Mouse (Mus musculus) layer of hippocampus, adult 8-10 months (tissue): ENCODE measurements around the gene Kirrel3. TPM values are rescaled to one million over a fixed set of nuclear protein-coding genes. Genes with fewer than 3 reads are reported as not detected.

Source experiments
- DNase-seq, 2 experiments: peaks; one replicate each; pipeline ENCODE4 v3.0.0; 2022; ENCODE audit warnings: low spot score in 2 of 2
- total RNA-seq, 4 experiments: library from RNA; stranded (reverse); gene quantifications; 2 replicates each; pipeline ENCODE4 v1.2.4; 2022

Gene Kirrel3
- total RNA-seq, 4 experiments from 2014 or later = 49.7 to 55.4 (median 53.9) TPM

GRCm38 (mm10) chr9:34667182-34667581 is 181.5 kb downstream of the Kirrel3 start:
- no peak for DNase-seq

DNA sequence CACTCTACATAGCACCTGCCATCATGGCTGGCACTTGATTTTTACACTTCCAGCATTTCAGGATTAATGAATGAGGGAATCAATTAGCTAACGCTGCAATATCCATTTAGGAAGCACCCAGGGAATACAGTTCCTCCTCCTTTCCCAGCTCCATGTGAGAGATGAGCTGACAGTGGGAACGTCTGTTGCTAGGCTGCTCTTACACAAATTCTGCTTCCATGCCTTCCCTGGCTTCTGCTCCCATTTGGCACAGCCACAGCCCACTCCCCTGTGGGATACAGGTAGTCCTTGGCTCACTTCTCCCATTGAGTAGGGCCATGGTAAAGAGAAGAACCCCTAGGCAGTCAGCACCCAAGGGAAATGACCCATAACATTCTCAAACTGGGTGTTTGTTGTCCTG is 185.2 kb downstream of the Kirrel3 start:
- no peak for DNase-seq

- DNase-seq = peak in 1 of 2 experiments; percentile 46
Observed at GRCm38 (mm10) chr9:34686798-34687197, 201.1 kb downstream of the Kirrel3 start.

GRCm38 (mm10) chr9:34688358-34688757 is 202.7 kb downstream of the Kirrel3 start:
- no peak for DNase-seq

- no peak for DNase-seq
Observed at GRCm38 (mm10) chr9:34689375-34689774, 203.7 kb downstream of the Kirrel3 start.

GRCm38 (mm10) chr9:34695646-34696045 is 210.0 kb downstream of the Kirrel3 start:
- DNase-seq = no peak

- no peak for DNase-seq
Observed at GRCm38 (mm10) chr9:34703547-34704300, 218.0 kb downstream of the Kirrel3 start.

DNA sequence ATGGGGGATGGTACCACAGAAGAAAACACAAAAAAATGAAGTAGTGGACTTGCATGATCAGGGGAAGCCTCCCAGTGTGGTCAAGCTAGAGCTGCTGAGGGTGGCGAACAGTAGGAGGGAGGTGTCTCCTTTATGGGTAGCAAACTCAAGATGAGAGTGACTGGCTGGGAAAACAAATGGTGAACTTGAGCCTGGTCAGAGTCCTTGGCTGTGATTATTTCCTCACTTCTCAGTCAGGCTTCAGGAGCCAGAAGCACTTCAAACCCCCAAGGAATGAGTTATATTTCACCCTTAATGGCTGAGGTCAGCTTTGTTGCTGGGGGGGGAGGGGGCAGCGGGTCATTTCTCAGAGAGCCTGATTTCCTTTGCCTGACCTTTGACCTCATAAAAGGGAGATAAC is 218.7 kb downstream of the Kirrel3 start:
- DNase-seq = no peak

DNA sequence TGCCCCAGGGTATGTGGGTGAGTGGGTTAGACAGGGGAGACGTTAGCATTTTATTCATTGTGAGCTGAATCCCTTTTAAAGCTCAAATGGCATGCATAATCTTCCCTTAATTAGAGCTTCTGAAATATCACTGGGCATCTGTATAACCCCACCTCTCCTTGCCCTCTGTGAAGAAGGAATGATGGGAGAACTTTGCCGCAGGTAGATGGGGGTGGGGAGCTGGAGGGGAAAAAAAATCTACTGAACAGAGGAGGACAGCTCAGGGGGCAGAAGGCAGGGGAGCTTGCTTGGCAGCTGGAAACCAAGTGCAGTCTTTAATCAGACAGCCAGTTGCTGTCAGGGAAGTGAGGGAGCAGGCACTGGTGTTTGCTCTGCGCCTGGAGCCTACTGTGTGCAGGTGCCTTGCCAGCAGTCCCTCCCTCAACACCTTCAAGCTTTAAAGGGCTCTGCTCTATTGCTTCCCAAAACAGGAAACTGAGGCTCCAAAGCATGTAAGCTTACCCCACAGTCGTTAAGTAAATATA is 220.7 kb downstream of the Kirrel3 start:
- no peak for DNase-seq

DNA sequence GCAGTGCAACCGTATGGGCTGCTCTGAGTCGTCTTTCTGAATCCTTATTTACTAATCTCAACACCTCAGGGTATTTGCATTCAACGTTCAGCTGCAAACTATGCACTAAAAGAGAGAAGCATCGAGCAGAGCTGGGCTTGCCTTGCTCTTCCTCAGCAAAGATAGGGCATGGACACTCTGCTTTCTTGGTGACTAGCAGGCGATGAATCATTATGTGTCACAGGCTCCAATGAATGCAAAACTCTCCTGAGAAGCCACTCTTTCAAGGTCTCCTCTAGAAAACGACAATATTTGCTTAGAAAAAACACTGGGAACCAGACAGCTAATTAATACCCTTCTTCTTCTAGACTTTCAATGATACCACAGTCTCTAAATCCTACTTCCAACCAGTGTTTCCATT is 223.0 kb downstream of the Kirrel3 start:
- no peak for DNase-seq

DNA sequence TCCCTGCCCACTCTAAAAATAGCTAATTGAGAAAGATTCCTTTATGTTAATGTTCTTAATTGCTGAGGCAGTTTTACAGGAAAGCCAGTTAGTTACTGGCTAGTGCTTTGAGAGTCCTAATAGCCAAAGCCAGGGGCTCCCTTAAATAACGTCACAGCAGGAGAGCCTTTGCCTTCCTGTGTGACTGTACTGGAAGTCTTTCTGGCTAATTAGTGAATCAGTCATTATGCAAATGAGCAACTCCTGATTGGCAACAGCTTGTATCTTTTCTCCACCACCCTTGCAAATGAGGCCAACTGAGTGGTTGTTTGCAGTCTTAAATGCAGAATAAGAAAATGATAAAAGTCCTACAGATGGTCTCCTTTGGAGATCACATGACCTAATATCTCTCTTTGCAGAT is 226.3 kb downstream of the Kirrel3 start:
- DNase-seq = no peak

GRCm38 (mm10) chr9:34712996-34713395 is 227.3 kb downstream of the Kirrel3 start:
- no peak for DNase-seq

DNA sequence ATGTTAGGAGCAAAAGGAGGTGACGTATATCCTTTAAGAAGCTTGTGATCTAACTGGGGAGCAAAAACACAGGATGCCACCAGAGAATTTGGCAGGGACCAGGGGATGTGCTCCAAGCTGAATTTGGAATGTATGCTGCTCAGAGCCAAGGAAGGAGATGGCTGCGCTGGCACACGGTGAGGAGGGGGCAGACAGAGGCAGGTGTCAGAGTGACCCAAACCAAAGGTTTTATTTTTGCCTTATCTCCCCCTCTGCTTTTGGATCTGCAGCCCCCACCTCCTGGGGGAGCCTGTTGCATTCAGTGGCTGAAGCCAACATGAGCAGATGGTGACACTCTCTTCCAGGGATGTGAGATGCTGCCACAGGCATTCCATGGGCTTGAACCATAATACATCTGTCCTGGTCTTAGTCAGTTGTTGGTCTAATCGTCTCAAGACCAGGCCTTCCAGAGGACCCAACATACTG is 227.8 kb downstream of the Kirrel3 start:
- no peak for DNase-seq

DNA sequence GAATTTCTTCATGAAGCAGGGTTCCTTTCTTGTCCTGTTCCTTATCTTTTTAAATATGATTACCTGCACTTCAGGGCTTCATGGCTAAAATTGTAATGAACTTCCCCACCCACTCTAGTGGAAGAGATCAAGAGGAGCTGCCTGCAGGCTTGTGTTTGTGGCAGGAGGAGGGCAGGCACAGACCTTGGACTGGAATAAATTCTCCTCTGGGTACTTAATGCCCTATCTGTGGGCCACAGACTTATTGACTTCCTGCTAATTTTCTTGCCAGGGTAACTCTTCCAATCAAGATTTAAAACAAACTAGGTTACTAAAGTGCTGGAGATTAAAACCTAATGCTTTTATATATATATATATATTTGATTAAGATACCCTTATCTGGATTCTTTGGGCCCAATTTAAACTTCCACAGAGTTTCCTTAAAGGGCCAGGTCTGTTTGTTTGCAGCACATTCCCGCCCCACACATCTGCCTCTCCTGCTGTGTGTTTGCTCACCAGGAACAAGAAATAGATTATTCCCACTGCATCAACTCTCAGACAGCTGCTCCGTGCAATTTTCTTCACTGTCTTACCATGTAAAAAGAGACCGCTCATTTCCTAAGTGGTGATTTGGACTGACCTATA is 229.4 kb downstream of the Kirrel3 start:
- DNase-seq = no peak

DNA sequence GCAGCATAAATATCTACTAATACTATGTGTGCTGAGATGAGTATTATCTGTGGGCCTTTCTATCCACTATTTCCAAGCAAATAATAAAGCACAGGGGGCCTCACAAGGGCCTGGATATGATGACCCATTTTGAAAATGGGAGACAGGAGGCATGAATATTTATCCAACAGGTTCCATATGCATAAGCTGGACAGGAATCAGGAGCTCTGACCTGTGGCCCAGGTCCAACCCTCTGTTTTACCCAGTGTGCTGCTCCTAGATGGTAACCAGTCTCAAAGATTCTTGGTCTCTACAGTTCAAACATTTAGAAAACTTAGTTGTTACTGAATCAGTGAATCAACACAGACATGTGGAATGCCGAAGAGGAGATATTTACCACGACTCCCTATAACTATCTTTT is 230.8 kb downstream of the Kirrel3 start:
- DNase-seq = no peak

DNA sequence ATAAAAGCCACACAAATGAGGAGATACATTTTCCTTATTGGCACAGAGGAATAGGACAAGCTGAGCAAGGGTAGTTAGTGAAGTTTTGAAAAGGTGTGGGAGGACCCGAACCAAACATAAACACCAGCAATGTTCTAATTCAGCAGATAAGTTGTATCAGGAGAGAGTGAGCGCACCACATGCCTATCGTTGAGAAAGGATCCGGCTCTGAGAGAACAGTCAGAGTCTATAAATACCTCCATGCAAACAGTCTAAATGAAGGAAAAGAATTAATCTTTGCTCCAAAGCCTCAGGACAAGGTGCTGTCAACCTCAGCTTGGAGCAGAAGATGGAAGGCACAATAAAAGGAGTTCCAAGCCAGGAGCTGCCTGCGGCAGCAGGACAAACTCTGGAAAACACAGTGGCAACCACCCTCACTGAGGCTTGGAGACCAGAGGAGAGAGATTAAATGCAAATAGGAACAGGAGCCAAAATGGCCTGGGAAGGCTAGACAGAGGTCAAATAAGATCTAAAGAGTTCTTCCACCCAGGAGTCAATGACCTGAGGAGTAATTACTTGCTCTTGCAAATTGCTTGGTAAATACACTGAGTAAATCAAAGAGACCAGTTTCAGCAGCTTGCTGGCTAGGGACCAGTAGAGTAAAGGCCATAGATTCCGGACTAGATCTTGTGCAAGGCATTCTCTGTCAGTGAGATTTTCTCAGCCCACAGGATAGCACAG is 235.9 kb downstream of the Kirrel3 start:
- DNase-seq = no peak

DNA sequence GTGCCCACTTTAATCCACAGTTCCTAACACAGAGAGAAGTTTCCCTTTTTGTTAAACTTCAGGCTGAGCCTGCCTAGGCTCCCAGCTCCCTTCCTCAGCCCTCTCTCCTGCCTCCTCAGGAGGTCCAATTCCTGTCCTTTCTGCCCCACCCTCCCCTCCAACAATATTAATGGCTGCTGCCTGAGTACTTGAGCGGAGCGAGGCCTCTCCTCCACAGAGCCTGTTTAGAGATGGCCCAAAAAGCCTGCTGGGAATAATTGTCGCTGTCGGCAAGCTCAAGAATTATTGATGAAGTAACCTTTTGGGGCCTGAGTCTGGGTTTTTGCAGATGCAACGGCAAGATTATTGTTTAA is 236.5 kb downstream of the Kirrel3 start:
- DNase-seq = no peak

GRCm38 (mm10) chr9:34732507-34732906 is 246.8 kb downstream of the Kirrel3 start:
- DNase-seq = no peak

DNA sequence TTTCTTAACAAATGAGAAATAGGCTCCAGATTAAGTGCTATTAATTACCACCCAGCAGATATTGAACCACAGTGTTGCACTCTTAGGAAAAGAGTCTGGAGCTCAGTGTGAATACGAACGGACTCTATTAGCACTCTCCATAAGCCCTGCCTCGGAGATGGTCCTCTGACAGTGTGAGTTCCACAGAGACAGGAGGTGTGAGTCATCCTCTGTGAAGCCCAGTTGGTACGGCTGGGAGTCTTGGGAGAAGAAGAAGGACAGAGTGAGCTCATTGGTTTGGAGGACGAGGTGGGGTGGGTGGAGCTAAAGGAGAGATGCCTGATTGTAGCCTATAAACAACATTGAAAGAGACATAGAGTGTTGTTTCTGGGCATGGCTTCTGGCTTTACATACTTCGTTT is 247.9 kb downstream of the Kirrel3 start:
- DNase-seq = no peak

- no peak for DNase-seq
Observed at GRCm38 (mm10) chr9:34734991-34735390, 249.3 kb downstream of the Kirrel3 start.

DNA sequence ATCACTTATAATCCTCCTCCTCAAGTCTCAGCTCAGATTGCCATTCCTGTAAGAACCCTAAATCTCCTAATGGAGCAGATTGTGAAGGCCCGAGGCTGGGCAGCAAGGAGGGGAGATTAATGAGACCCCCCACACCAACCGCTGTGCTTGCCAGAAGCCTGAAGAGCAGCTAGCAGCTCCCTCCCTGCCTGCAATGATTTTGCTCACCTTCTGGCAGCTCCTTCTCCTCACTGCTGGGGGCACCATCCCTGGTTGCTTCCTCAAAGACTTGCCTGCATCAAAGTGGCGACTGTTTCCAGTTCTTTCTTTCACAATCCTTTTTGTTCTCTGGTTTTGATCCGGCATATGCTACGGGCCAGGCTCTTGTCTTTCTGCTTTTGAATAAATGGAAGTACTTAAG is 253.7 kb downstream of the Kirrel3 start:
- DNase-seq = no peak

DNA sequence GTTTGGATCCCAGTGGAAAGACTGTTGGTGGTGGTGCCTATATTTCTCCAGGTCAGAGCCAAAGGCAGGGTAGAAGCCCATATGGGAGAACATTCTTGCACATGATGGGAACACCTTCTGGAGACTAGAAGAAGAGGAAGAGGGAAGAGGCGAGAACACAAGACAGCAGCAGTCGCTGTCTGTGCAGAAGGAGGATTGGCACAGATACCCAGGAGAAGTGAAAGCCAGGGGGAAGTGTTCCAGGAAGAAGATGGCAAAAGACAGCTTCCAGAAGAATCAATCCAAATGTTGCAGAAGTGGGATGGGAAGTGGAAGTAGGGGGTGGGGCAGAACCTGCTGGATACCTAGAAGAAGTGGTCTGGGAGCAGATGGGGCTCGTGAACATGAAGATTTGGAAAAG is 255.1 kb downstream of the Kirrel3 start:
- DNase-seq = peak in 1 of 2 experiments; percentile 30
